Mouse (Mus musculus): ENCODE data around the gene Taf5. TPM values are rescaled to one million over a fixed set of nuclear protein-coding genes. Genes with fewer than 3 reads are reported as not detected.

Taf5 gene
- 7.2 and 7.5 TPM in 2 replicates for polyA plus RNA-seq (2016; fragmentation: Nextera tagmentation; extraction: Ambion mirVana)

DNA sequence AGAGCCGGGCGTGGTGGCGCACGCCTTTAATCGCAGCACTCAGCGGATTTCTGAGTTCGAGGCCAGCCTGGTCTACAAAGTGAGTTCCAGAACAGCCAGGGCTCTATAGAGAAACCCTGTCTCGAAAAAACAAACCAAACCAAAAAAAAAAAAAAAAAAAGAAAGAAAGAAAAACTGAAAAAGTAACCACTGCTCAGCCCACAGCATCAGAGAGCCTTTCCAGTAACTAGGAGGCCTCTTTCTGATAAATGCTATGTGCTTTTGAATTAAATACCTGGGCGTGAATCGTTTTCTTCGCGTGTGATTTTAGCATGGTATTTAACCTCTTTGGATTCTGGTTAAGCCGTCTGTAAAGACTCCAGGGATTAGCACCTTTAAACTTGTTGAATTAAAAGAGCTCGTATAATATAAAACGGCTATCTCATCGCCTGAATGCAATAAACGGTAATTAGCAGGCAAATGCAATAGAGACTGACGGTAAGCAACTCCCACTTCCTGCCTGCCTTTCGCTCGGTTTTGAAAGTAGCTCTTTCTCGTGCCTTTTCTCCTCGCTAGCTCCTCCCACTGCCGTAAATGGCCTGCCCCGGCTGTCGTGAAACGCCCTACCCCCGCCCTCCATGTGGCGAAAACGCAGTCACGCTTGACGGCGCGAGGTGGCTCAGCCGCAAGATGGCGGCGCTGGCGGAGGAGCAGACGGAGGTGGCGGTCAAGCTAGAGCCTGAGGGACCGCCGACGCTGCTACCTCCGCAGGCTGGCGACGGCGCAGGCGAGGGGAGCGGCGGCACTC is at the start of gene Taf5:
TSS of gene Taf5 (plus strand) at position 651 of the 787 bp plus-strand sequence.
- H3K9me3 ChIP-seq = no peaks in the 10 kb centered on the region
- 11% methylated on average over 49 of the region's 49 CpGs for WGBS

DNA sequence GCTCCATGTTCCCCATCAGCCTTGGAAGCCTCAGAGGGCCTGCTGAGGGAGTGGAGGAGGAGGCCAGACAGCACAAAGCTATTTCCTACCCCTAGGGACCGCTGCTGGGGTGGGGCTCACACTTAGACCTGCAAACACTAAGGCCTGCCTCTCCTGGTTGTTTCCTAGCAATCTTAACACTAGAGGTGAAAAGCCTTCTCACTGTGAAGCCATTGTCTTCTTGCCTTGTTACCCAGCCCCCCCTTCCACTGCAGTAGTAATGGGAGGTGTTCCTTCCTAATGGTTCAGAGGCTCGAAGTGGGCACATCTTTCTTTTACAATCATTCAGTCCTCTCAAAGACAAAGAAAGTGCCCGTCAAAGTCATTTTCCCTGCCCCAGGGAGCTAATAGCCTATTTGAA is 49.7 kb upstream of the Taf5 start:
- Histone ChIP-seq H3K27ac (replicated peaks) (no peak overlapping the region), H3K4me3 (peak overlapping the region; percentile 29; the same call in 1 of the 2 replicates), H3K4me1 (peaks cover 28% of the 10 kb centered on the region), H3K36me3 (replicated peaks) (no peaks in the 10 kb centered on the region), H3K27me3 (replicated peaks; ENCODE audit: low read depth, poor library complexity, severe bottlenecking) (peaks cover 66% of the 10 kb centered on the region), H3K9me3 (no peaks in the 10 kb centered on the region)
- DNase-seq (ENCODE audit: low spot score) = no peak
- WGBS = 5% methylated on average over 3 of the region's 3 CpGs

More for the DNA sequence above, at the start of gene Taf5:
- DNase-seq (ENCODE audit: low spot score) = peak; percentile 97
- Histone ChIP-seq H3K4me3 (peak within 1 kb of the TSS; percentile 100), H3K27me3 (replicated peaks; ENCODE audit: low read depth, poor library complexity, severe bottlenecking) (no peaks in the 10 kb centered on the region), H3K27ac (replicated peaks) (peak within 1 kb of the TSS; percentile 94), H3K36me3 (replicated peaks) (peaks cover 18% of the 10 kb centered on the region), H3K4me1 (peaks cover 12% of the 10 kb centered on the region)

DNA sequence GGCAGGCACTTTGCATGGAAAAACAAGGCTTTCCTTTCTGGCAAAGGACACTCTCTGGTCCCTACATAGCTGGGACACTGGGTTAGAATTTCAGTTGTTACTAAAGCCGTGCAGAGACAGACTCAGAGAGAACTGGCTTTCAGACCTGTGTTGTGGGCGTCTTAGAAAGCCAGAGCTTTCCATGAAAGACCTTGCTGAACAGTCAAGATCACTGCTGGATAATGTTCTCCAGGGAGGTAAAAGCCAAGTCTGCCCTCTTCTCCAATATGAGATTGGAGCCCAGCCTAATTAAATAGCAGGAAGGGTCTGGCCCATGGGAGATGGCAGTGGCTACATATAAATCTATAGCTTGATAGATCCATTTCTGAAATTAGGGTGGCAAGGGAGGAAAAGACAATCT is 49.2 kb upstream of the Taf5 start:
- H3K9me3 ChIP-seq = no peaks in the 10 kb centered on the region
- DNase-seq (ENCODE audit: low spot score) = no peak
- no peak overlapping the region for H3K27ac ChIP-seq (replicated peaks)
- no peaks in the 10 kb centered on the region for H3K36me3 ChIP-seq (replicated peaks)
- H3K4me1 ChIP-seq = peaks cover 28% of the 10 kb centered on the region
- peak overlapping the region; percentile 29; the same call in 1 of the 2 replicates for H3K4me3 ChIP-seq
- H3K27me3 ChIP-seq (replicated peaks; ENCODE audit: low read depth, poor library complexity, severe bottlenecking) = peaks cover 61% of the 10 kb centered on the region
- 31% methylated on average over 2 of the region's 2 CpGs for WGBS

DNA sequence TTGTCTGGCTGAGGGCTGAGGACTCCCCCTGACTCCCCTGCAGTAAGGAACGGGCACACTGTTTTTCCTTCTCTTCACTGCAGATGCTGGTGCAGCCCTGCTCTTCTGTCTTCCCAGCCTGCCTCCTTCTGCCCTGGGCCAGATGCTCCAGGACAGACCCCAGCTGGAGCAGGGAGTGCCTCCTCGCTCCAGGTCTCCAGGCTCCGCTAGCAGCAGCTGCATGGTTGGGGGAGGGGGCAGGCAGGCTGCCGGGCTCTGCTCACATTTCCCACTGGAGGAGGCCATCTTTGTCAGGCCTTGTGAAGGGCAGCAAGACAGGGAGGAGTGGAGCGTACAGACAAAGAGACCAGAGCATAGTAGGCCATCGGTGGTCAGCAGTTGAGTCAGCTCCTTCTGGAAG is 48.2 kb upstream of the Taf5 start:
- Histone ChIP-seq H3K9me3 (no peaks in the 10 kb centered on the region), H3K4me3 (no peak overlapping the region; the same call in 1 of the 2 replicates), H3K36me3 (replicated peaks) (no peaks in the 10 kb centered on the region; the same call in 1 of the 2 replicates), H3K27ac (replicated peaks) (no peak overlapping the region), H3K27me3 (replicated peaks; ENCODE audit: low read depth, poor library complexity, severe bottlenecking) (peaks cover 51% of the 10 kb centered on the region), H3K4me1 (peaks cover 29% of the 10 kb centered on the region)
- 25% methylated on average over 6 of the region's 6 CpGs for WGBS
- DNase-seq (ENCODE audit: low spot score) = peak; percentile 59

GRCm38 (mm10) chr19:47022709-47023108 is 44.8 kb upstream of the Taf5 start:
- Histone ChIP-seq H3K4me3 (no peak overlapping the region), H3K4me1 (peaks cover 18% of the 10 kb centered on the region), H3K27me3 (replicated peaks; ENCODE audit: low read depth, poor library complexity, severe bottlenecking) (peaks cover 19% of the 10 kb centered on the region), H3K36me3 (replicated peaks) (no peaks in the 10 kb centered on the region; the same call in 1 of the 2 replicates), H3K27ac (replicated peaks) (no peak overlapping the region), H3K9me3 (no peaks in the 10 kb centered on the region)
- DNase-seq (ENCODE audit: low spot score) = no peak
- WGBS = 90% methylated on average over 4 of the region's 4 CpGs

DNA sequence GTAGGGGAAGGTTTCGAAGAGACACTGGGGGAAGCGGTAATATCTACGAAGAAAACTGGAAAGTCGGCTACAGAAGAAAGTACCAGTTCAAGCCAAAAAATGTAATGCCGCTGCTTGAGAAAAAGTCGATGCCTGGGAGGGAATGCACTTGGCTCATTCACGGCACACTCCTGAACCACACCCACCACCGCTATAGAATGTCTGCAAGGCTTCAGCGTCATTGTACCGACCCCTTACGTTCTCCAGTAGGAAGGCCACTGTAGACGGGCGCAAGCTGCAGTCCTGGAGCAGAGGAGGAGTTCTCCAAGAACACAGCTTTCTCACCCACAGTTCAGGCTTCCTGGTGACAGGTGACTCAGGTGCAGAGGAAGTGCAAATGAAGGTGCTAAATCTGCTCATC is 44.0 kb upstream of the Taf5 start:
- no peak for DNase-seq (ENCODE audit: low spot score)
- no peak overlapping the region for H3K4me3 ChIP-seq
- H3K36me3 ChIP-seq (replicated peaks) = no peaks in the 10 kb centered on the region; the same call in 1 of the 2 replicates
- WGBS = 91% methylated on average over 13 of the region's 13 CpGs
- no peaks in the 10 kb centered on the region for H3K9me3 ChIP-seq
- no peak overlapping the region for H3K27ac ChIP-seq (replicated peaks)
- peaks cover 10% of the 10 kb centered on the region for H3K27me3 ChIP-seq (replicated peaks; ENCODE audit: low read depth, poor library complexity, severe bottlenecking)
- peaks cover 18% of the 10 kb centered on the region for H3K4me1 ChIP-seq

DNA sequence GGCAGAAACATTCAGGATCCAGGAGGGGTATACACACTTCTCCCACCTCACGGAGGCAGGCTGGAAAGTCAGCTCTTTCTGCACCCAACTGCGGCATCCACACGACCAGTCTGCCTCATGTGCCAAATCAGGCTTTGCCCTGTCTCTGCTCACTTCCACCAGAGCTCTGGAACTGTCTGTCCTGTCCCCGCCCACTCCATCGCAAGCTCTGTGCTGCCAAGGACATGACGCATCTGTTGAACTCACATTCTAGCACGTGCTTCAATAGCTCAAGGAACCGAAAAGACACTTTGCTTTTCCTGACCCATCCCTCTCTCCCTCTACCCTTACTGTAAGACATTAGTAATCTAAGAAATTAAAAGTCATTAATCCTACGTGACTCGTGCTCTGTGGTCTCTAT is 42.6 kb upstream of the Taf5 start:
- 88% methylated on average over 10 of the region's 10 CpGs for WGBS

GRCm38 (mm10) chr19:47026513-47026912 is 41.0 kb upstream of the Taf5 start:
- WGBS = 87% methylated on average over 4 of the region's 4 CpGs
- no peaks in the 10 kb centered on the region for H3K9me3 ChIP-seq
- peaks cover 10% of the 10 kb centered on the region for H3K4me1 ChIP-seq
- H3K27ac ChIP-seq (replicated peaks) = no peak overlapping the region
- H3K27me3 ChIP-seq (replicated peaks; ENCODE audit: low read depth, poor library complexity, severe bottlenecking) = no peaks in the 10 kb centered on the region
- no peak for DNase-seq (ENCODE audit: low spot score)
- H3K36me3 ChIP-seq (replicated peaks) = no peaks in the 10 kb centered on the region; the same call in 1 of the 2 replicates
- H3K4me3 ChIP-seq = no peak overlapping the region

More for the DNA sequence above, 42.6 kb upstream of the Taf5 start:
- Histone ChIP-seq H3K9me3 (no peaks in the 10 kb centered on the region), H3K27ac (replicated peaks) (no peak overlapping the region), H3K36me3 (replicated peaks) (no peaks in the 10 kb centered on the region; the same call in 1 of the 2 replicates), H3K27me3 (replicated peaks; ENCODE audit: low read depth, poor library complexity, severe bottlenecking) (no peaks in the 10 kb centered on the region), H3K4me1 (peaks cover 10% of the 10 kb centered on the region), H3K4me3 (no peak overlapping the region)
- DNase-seq (ENCODE audit: low spot score) = no peak

DNA sequence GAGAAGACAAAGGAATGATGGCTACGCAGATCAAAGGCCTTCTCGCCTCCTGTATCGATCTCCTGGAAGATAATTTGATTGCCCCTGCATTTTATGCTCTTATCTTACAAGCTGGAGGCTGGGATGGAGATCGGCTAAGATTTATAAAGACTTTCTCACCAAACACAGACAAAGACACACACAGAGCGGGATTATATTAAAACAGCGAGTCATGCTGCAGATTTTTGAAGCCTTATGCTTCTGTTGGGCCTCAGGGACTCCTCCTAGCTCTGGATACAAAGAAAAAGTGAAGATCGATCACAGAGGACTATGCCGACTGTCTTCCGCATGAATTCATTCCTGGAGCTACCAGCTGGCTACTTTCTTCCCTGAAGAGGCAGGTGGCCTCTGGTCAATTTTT is 37.8 kb upstream of the Taf5 start:
- H3K36me3 ChIP-seq (replicated peaks) = peaks cover 28% of the 10 kb centered on the region
- H3K27ac ChIP-seq (replicated peaks) = no peak overlapping the region
- no peaks in the 10 kb centered on the region for H3K27me3 ChIP-seq (replicated peaks; ENCODE audit: low read depth, poor library complexity, severe bottlenecking)
- WGBS = 74% methylated on average over 9 of the region's 9 CpGs
- H3K4me3 ChIP-seq = no peak overlapping the region
- DNase-seq (ENCODE audit: low spot score) = no peak
- 0 out of 2 replicates have a peak, but pooled peaks cover 2% of the 10 kb centered on the region for H3K4me1 ChIP-seq
- no peaks in the 10 kb centered on the region for H3K9me3 ChIP-seq

DNA sequence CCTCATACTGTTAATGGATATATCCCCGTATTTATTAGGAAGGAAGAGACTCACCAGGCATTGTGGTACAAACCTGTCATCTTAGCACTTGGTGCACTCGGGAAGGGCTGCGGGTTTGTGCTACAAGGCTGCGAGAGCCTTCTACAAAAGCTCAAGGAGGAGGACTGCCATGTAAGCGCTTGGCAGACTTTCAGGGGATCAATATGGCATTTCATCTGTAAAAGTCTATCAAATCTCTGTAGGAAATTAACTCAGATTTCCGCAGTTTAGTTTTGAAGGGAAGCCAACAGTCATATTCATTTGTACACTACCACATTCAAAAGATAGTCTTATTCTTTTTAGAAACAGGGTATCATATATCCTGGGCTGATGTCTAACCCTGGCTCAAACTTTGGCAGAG is 35.8 kb upstream of the Taf5 start:
- Histone ChIP-seq H3K4me3 (no peak overlapping the region), H3K27ac (replicated peaks) (no peak overlapping the region), H3K36me3 (replicated peaks) (peaks cover 48% of the 10 kb centered on the region), H3K9me3 (no peaks in the 10 kb centered on the region), H3K27me3 (replicated peaks; ENCODE audit: low read depth, poor library complexity, severe bottlenecking) (no peaks in the 10 kb centered on the region), H3K4me1 (no peaks in the 10 kb centered on the region)
- WGBS = 88% methylated on average over 6 of the region's 6 CpGs
- DNase-seq (ENCODE audit: low spot score) = no peak

GRCm38 (mm10) chr19:47034916-47035315 is 32.6 kb upstream of the Taf5 start:
- no peak overlapping the region for H3K4me3 ChIP-seq
- no peak for DNase-seq (ENCODE audit: low spot score)
- H3K27ac ChIP-seq (replicated peaks) = no peak overlapping the region
- no peaks in the 10 kb centered on the region for H3K4me1 ChIP-seq
- no peaks in the 10 kb centered on the region for H3K27me3 ChIP-seq (replicated peaks; ENCODE audit: low read depth, poor library complexity, severe bottlenecking)
- no peaks in the 10 kb centered on the region for H3K9me3 ChIP-seq
- H3K36me3 ChIP-seq (replicated peaks) = peaks cover 79% of the 10 kb centered on the region
- WGBS = 92% methylated on average over 4 of the region's 4 CpGs

- Histone ChIP-seq H3K4me3 (no peak overlapping the region), H3K4me1 (no peaks in the 10 kb centered on the region), H3K36me3 (replicated peaks) (peaks cover 96% of the 10 kb centered on the region), H3K27ac (replicated peaks) (no peak overlapping the region), H3K9me3 (no peaks in the 10 kb centered on the region), H3K27me3 (replicated peaks; ENCODE audit: low read depth, poor library complexity, severe bottlenecking) (no peaks in the 10 kb centered on the region)
- no peak for DNase-seq (ENCODE audit: low spot score)
- WGBS = 92% methylated on average over 3 of the region's 3 CpGs
Observed at GRCm38 (mm10) chr19:47036596-47036995, 30.9 kb upstream of the Taf5 start.

Measured in embryonic facial prominence, embryonic 10.5 days (tissue).